Mouse (Mus musculus): ENCODE measurements around the gene Zfp763.
"Not testable (repeated sequence)": the region's sequence is repeated elsewhere in the genome, so short reads cannot be mapped to it uniquely, and the experiment has no call there.

- not testable (repeated sequence) for TF ChIP-seq POLR2A, CTCF (IDR thresholded peaks at IDR 0.05; ENCODE audit: insufficient read depth, low read depth, low read length)
Observed at GRCm38 (mm10) chr17:33020434-33020833, 12.8 kb downstream of the Zfp763 start.
